Mouse (Mus musculus): ENCODE data around the gene Psrc1. TPM values are rescaled to one million over a fixed set of nuclear protein-coding genes. Genes with fewer than 3 reads are reported as not detected.

The Psrc1 gene
- polyA plus RNA-seq, 1 experiment from 2014 or later = 47.6 TPM

GRCm38 (mm10) chr3:108381945-108382875, 1.4 kb upstream of the Psrc1 start:
- ATAC-seq (ENCODE audit: low FRiP score, low TSS enrichment) = no peak
- Histone ChIP-seq H3K4me2 (replicated peaks; ENCODE audit: low read depth, low read length) (no peak overlapping the region; the same call in 1 of the 2 replicates), H3K9ac (replicated peaks; ENCODE audit: low read length) (peak overlapping the region; percentile 9; the same call in 1 of the 2 replicates), H3K36me3 (ENCODE audit: insufficient read depth, low read length) (peaks cover 14% of the 10 kb centered on the region), H3K4me3 (ENCODE audit: low read length) (no peak overlapping the region; the same call in 1 of the 2 replicates), H3K27ac (ENCODE audit: low read length) (no peak overlapping the region), H3K9me3 (ENCODE audit: low read length) (no peaks in the 10 kb centered on the region), H3K4me1 (ENCODE audit: insufficient read depth, low read length) (peaks cover 24% of the 10 kb centered on the region), H3K27me3 (ENCODE audit: insufficient read depth, low read length) (no peaks in the 10 kb centered on the region)
- 65% methylated on average over 14 of the region's 14 CpGs for WGBS

GRCm38 (mm10) chr3:108384425-108384824, 786 bp downstream of the Psrc1 start:
- peak overlapping the region; percentile 80 for H3K4me2 ChIP-seq (replicated peaks; ENCODE audit: low read depth, low read length)
- H3K27ac ChIP-seq (ENCODE audit: low read length) = no peak overlapping the region
- peak overlapping the region; percentile 65 for H3K9ac ChIP-seq (replicated peaks; ENCODE audit: low read length)
- no peaks in the 10 kb centered on the region for H3K27me3 ChIP-seq (ENCODE audit: insufficient read depth, low read length)
- ATAC-seq (ENCODE audit: low FRiP score, low TSS enrichment) = no peak
- peaks cover 30% of the 10 kb centered on the region for H3K4me1 ChIP-seq (ENCODE audit: insufficient read depth, low read length)
- WGBS = 44% methylated on average over 2 of the region's 2 CpGs
- peaks cover 18% of the 10 kb centered on the region for H3K36me3 ChIP-seq (ENCODE audit: insufficient read depth, low read length)
- no peaks in the 10 kb centered on the region for H3K9me3 ChIP-seq (ENCODE audit: low read length)
- peak overlapping the region; percentile 63 for H3K4me3 ChIP-seq (ENCODE audit: low read length)

GRCm38 (mm10) chr3:108386186-108386585, 2.5 kb downstream of the Psrc1 start:
- Histone ChIP-seq H3K36me3 (ENCODE audit: insufficient read depth, low read length) (peaks cover 18% of the 10 kb centered on the region), H3K4me2 (replicated peaks; ENCODE audit: low read depth, low read length) (no peak overlapping the region), H3K27ac (ENCODE audit: low read length) (no peak overlapping the region), H3K9ac (replicated peaks; ENCODE audit: low read length) (no peak overlapping the region), H3K27me3 (ENCODE audit: insufficient read depth, low read length) (no peaks in the 10 kb centered on the region), H3K4me1 (ENCODE audit: insufficient read depth, low read length) (peaks cover 32% of the 10 kb centered on the region), H3K4me3 (ENCODE audit: low read length) (no peak overlapping the region), H3K9me3 (ENCODE audit: low read length) (no peaks in the 10 kb centered on the region)
- ATAC-seq (ENCODE audit: low FRiP score, low TSS enrichment) = no peak
- 92% methylated on average over 10 of the region's 10 CpGs for WGBS

- Histone ChIP-seq H3K27ac (ENCODE audit: low read length) (no peak overlapping the region), H3K9me3 (ENCODE audit: low read length) (no peaks in the 10 kb centered on the region), H3K4me2 (replicated peaks; ENCODE audit: low read depth, low read length) (0 out of 2 replicates have a peak overlapping the region, but pooled peaks have one; percentile 5), H3K9ac (replicated peaks; ENCODE audit: low read length) (peak overlapping the region; percentile 54; the same call in 1 of the 2 replicates), H3K4me3 (ENCODE audit: low read length) (no peak overlapping the region), H3K4me1 (ENCODE audit: insufficient read depth, low read length) (peaks cover 36% of the 10 kb centered on the region), H3K36me3 (ENCODE audit: insufficient read depth, low read length) (peaks cover 18% of the 10 kb centered on the region), H3K27me3 (ENCODE audit: insufficient read depth, low read length) (no peaks in the 10 kb centered on the region)
- under 1% methylated on average over 5 of the region's 5 CpGs for WGBS
- peak; percentile 78 for ATAC-seq (ENCODE audit: low FRiP score, low TSS enrichment)
These were observed 5.5 kb downstream of the Psrc1 start for GRCm38 (mm10) chr3:108389111-108389545.

- H3K4me1 ChIP-seq (ENCODE audit: insufficient read depth, low read length) = peaks cover 26% of the 10 kb centered on the region
- peak overlapping the region; percentile 36 for H3K4me2 ChIP-seq (replicated peaks; ENCODE audit: low read depth, low read length)
- H3K9ac ChIP-seq (replicated peaks; ENCODE audit: low read length) = no peak overlapping the region
- H3K9me3 ChIP-seq (ENCODE audit: low read length) = no peaks in the 10 kb centered on the region
- no peak for ATAC-seq (ENCODE audit: low FRiP score, low TSS enrichment)
- H3K36me3 ChIP-seq (ENCODE audit: insufficient read depth, low read length) = peaks cover 11% of the 10 kb centered on the region; the same call in 1 of the 2 replicates
- peak overlapping the region; percentile 73 for H3K27ac ChIP-seq (ENCODE audit: low read length)
- no peaks in the 10 kb centered on the region for H3K27me3 ChIP-seq (ENCODE audit: insufficient read depth, low read length)
- no peak overlapping the region; the same call in 1 of the 2 replicates for H3K4me3 ChIP-seq (ENCODE audit: low read length)
- WGBS = 15% methylated on average over 10 of the region's 10 CpGs
These were observed 8.7 kb downstream of the Psrc1 start for GRCm38 (mm10) chr3:108392299-108392698.

- peak overlapping the region; percentile 36 for H3K4me2 ChIP-seq (replicated peaks; ENCODE audit: low read depth, low read length)
- WGBS = 49% methylated on average over 15 of the region's 15 CpGs
- H3K9ac ChIP-seq (replicated peaks; ENCODE audit: low read length) = no peak overlapping the region
- H3K27ac ChIP-seq (ENCODE audit: low read length) = peak overlapping the region; percentile 73
- peaks cover 8% of the 10 kb centered on the region for H3K36me3 ChIP-seq (ENCODE audit: insufficient read depth, low read length)
- no peak for ATAC-seq (ENCODE audit: low FRiP score, low TSS enrichment)
- H3K9me3 ChIP-seq (ENCODE audit: low read length) = no peaks in the 10 kb centered on the region
- no peaks in the 10 kb centered on the region for H3K27me3 ChIP-seq (ENCODE audit: insufficient read depth, low read length)
- H3K4me1 ChIP-seq (ENCODE audit: insufficient read depth, low read length) = peaks cover 26% of the 10 kb centered on the region
- H3K4me3 ChIP-seq (ENCODE audit: low read length) = no peak overlapping the region; the same call in 1 of the 2 replicates
These were observed 9.2 kb downstream of the Psrc1 start for GRCm38 (mm10) chr3:108392793-108393192.

- peaks cover 4% of the 10 kb centered on the region; the same call in 1 of the 2 replicates for H3K4me1 ChIP-seq (ENCODE audit: insufficient read depth, low read length)
- ATAC-seq (ENCODE audit: low FRiP score, low TSS enrichment) = no peak
- H3K27ac ChIP-seq (ENCODE audit: low read length) = no peak overlapping the region
- 88% methylated on average over 9 of the region's 9 CpGs for WGBS
- H3K27me3 ChIP-seq (ENCODE audit: insufficient read depth, low read length) = no peaks in the 10 kb centered on the region
- no peaks in the 10 kb centered on the region for H3K9me3 ChIP-seq (ENCODE audit: low read length)
- no peak overlapping the region for H3K4me2 ChIP-seq (replicated peaks; ENCODE audit: low read depth, low read length)
- H3K9ac ChIP-seq (replicated peaks; ENCODE audit: low read length) = no peak overlapping the region
- H3K36me3 ChIP-seq (ENCODE audit: insufficient read depth, low read length) = peaks cover 43% of the 10 kb centered on the region
- no peak overlapping the region for H3K4me3 ChIP-seq (ENCODE audit: low read length)
These were observed 14.6 kb downstream of the Psrc1 start for GRCm38 (mm10) chr3:108398281-108398680.

GRCm38 (mm10) chr3:108400442-108400841, 16.8 kb downstream of the Psrc1 start:
- H3K36me3 ChIP-seq (ENCODE audit: insufficient read depth, low read length) = peaks cover 43% of the 10 kb centered on the region
- no peaks in the 10 kb centered on the region for H3K27me3 ChIP-seq (ENCODE audit: insufficient read depth, low read length)
- H3K27ac ChIP-seq (ENCODE audit: low read length) = no peak overlapping the region
- H3K9ac ChIP-seq (replicated peaks; ENCODE audit: low read length) = no peak overlapping the region
- ATAC-seq (ENCODE audit: low FRiP score, low TSS enrichment) = no peak
- no peak overlapping the region for H3K4me2 ChIP-seq (replicated peaks; ENCODE audit: low read depth, low read length)
- 87% methylated on average over 5 of the region's 5 CpGs for WGBS
- no peak overlapping the region for H3K4me3 ChIP-seq (ENCODE audit: low read length)
- peaks cover 14% of the 10 kb centered on the region for H3K4me1 ChIP-seq (ENCODE audit: insufficient read depth, low read length)
- H3K9me3 ChIP-seq (ENCODE audit: low read length) = no peaks in the 10 kb centered on the region

- peak; percentile 93 for ATAC-seq (ENCODE audit: low FRiP score, low TSS enrichment)
- Histone ChIP-seq H3K4me2 (replicated peaks; ENCODE audit: low read depth, low read length) (peak overlapping the region; percentile 36), H3K36me3 (ENCODE audit: insufficient read depth, low read length) (peaks cover 47% of the 10 kb centered on the region), H3K4me3 (ENCODE audit: low read length) (0 out of 2 replicates have a peak overlapping the region, but pooled peaks have one; percentile 10), H3K4me1 (ENCODE audit: insufficient read depth, low read length) (peaks cover 25% of the 10 kb centered on the region), H3K27me3 (ENCODE audit: insufficient read depth, low read length) (no peaks in the 10 kb centered on the region), H3K27ac (ENCODE audit: low read length) (no peak overlapping the region), H3K9me3 (ENCODE audit: low read length) (no peaks in the 10 kb centered on the region), H3K9ac (replicated peaks; ENCODE audit: low read length) (peak overlapping the region; percentile 31; the same call in 1 of the 2 replicates)
- WGBS = 40% methylated on average over 22 of the region's 22 CpGs
These were observed 18.3 kb downstream of the Psrc1 start for GRCm38 (mm10) chr3:108401692-108402527.

Measured in kidney, embryonic 16.5 days (tissue).